Mouse (Mus musculus) bone marrow, adult 2 months (tissue): ENCODE measurements around the gene Chst11.

Experiments
- CTCF ChIP-seq: fragments of 200-500 bp; IDR thresholded peaks from 2 replicates; pipeline ENCODE4 v1.5.1; 2011; ENCODE audit warnings: low read length, control low read depth; ENCODE audit not compliant: control insufficient read depth, insufficient read depth
- POLR2A ChIP-seq: fragments of 200-500 bp; IDR thresholded peaks from 2 replicates; pipeline ENCODE4 v1.6.1; 2011; ENCODE audit warnings: low read depth, mild to moderate bottlenecking, control low read depth, low read length, borderline replicate concordance; ENCODE audit not compliant: control insufficient read depth

GRCm38 (mm10) chr10:82989418-82990025 lies 4.2 kb downstream of the Chst11 start:
- TF ChIP-seq POLR2A (no peak), CTCF (no peak)
